ENCODE assay signal across 27 mouse cellular contexts in the genomic region with DNA sequence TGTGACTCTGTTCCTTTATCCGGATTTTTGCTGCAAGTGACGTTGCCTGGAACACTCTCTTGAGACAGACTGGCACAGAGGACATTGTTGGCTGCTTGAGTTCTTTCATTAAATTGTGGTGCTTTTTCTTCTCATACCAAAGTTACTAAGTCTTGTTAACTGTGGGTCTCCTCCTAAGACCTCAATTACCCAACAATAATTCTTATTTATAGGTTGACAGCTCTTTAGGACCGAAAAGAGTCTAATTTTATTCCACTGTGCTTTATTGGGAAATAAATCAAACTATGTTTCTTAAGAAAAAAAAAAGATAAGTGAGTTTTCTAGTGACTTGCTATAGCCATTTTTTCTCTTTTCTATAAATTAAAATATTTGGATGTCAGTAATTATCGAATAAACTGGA.
"Had no signal": no experiment of that assay in that cellular context is flagged by ENCODE, and none has a peak within 500 bp of the region (broad histone marks: within the 10 kb centered on the region; RNA-seq: fewer than 3 reads in every experiment).

No protein-coding gene starts in this region.

- H3K27me3 ChIP-seq: heart, embryonic 13.5 days; heart, embryonic 15.5 days; hindbrain, embryonic 13.5 days; hindbrain, embryonic 15.5 days; intestine, embryonic 15.5 days; limb, embryonic 12.5 days; liver, embryonic 13.5 days; liver, embryonic 15.5 days had no signal

- H3K9ac ChIP-seq: forebrain, postnatal 0 days; heart, embryonic 13.5 days; heart, embryonic 15.5 days; hindbrain, embryonic 13.5 days; hindbrain, embryonic 15.5 days; intestine, embryonic 15.5 days; limb, embryonic 12.5 days; liver, embryonic 13.5 days; liver, embryonic 15.5 days had no signal

- ATAC-seq: forebrain, postnatal 0 days; hindbrain, postnatal 0 days; inflammation-experienced regulatory T-cells, adult 6 months; intestine, embryonic 15.5 days; intestine, postnatal 0 days had no signal

- H3K36me3 ChIP-seq: heart, embryonic 13.5 days; heart, embryonic 15.5 days; hindbrain, embryonic 13.5 days; hindbrain, embryonic 15.5 days; intestine, embryonic 15.5 days; limb, embryonic 10.5 days; limb, embryonic 12.5 days; liver, embryonic 13.5 days; liver, embryonic 15.5 days had no signal

- H3K27ac ChIP-seq: heart, adult 2 months; heart, embryonic 13.5 days; heart, embryonic 15.5 days; hindbrain, embryonic 13.5 days; hindbrain, embryonic 15.5 days; hindbrain, postnatal 0 days; intestine, embryonic 15.5 days; layer of hippocampus, adult 2 months; left cerebral cortex, adult 2 months; limb, embryonic 10.5 days; limb, embryonic 12.5 days; liver, embryonic 13.5 days; liver, embryonic 15.5 days had no signal

- DNase-seq: forebrain, postnatal 0 days; gastrocnemius, postnatal 14 days; gastrocnemius, postnatal 36 days; heart, adult 11 months; heart, adult 2 months; heart, postnatal 14 days; heart, postnatal 36 days; kidney, adult 2 months; kidney, adult 9 months; kidney, postnatal 25 days; liver; liver, embryonic 13.5 days had no signal

- H3K4me1 ChIP-seq: heart, embryonic 13.5 days; heart, embryonic 15.5 days; hindbrain, embryonic 13.5 days; hindbrain, embryonic 15.5 days; intestine, embryonic 15.5 days; limb, embryonic 10.5 days; limb, embryonic 12.5 days; liver, embryonic 13.5 days; liver, embryonic 15.5 days had no signal

- H3K9me3 ChIP-seq: heart, embryonic 13.5 days; heart, embryonic 15.5 days; hindbrain, embryonic 13.5 days; hindbrain, embryonic 15.5 days; intestine, embryonic 15.5 days; limb, embryonic 10.5 days; limb, embryonic 12.5 days; liver, embryonic 13.5 days; liver, embryonic 15.5 days had no signal

- H3K4me2 ChIP-seq: heart, embryonic 11.5 days; heart, embryonic 13.5 days; heart, embryonic 15.5 days; hindbrain, embryonic 13.5 days; hindbrain, embryonic 15.5 days; intestine, embryonic 15.5 days; limb, embryonic 12.5 days; liver, embryonic 11.5 days; liver, embryonic 13.5 days; liver, embryonic 15.5 days had no signal

- H3K4me3 ChIP-seq: heart, adult 2 months; heart, embryonic 13.5 days; heart, embryonic 15.5 days; hindbrain, embryonic 13.5 days; hindbrain, embryonic 15.5 days; intestine, embryonic 15.5 days; layer of hippocampus, adult 2 months; left cerebral cortex, adult 2 months; limb, embryonic 10.5 days; limb, embryonic 12.5 days; liver, embryonic 13.5 days; liver, embryonic 15.5 days had no signal
